Mouse (Mus musculus): ENCODE measurements around the gene Epb41l5. TPM values are rescaled to one million over a fixed set of nuclear protein-coding genes. Genes with fewer than 3 reads are reported as not detected.

The Epb41l5 gene
- total and polyA plus RNA-seq, 3 experiments: 2.1 to 5.8 (median 3.8) TPM

GRCm38 (mm10) chr1:119584974-119585373, 63.8 kb downstream of the Epb41l5 start:
- Histone ChIP-seq H3K9ac (ENCODE audit: low read depth, low read length) (no peak overlapping the region), H3K27ac (no peak overlapping the region), H3K4me3 (no peak overlapping the region), H3K4me1 (ENCODE audit: control insufficient read depth, insufficient read depth, low read length) (peaks cover under 1% of the 10 kb centered on the region), H3K36me3 (ENCODE audit: control insufficient read depth, insufficient read depth, low read length) (no peaks in the 10 kb centered on the region), H3K79me2 (replicated peaks; ENCODE audit: control insufficient read depth, insufficient read depth, low read length) (no peaks in the 10 kb centered on the region), H3K27me3 (ENCODE audit: control insufficient read depth, insufficient read depth, low read length) (no peaks in the 10 kb centered on the region)
- WGBS: 92% methylated on average over 2 of the region's 2 CpGs
- intact Hi-C loops (cut with DNase I): no loop called here
- no peak for DNase-seq
- no peak for TF ChIP-seq CTCF (IDR thresholded peaks at IDR 0.05)
- TF ChIP-seq EP300 (IDR thresholded peaks at IDR 0.05; ENCODE audit: insufficient read depth, low read depth, low read length): no peak
- TF ChIP-seq POLR2A (IDR thresholded peaks at IDR 0.05; ENCODE audit: insufficient read depth, low read depth, low read length): no peak

GRCm38 (mm10) chr1:119570134-119570533, 78.7 kb downstream of the Epb41l5 start:
- DNase-seq: no peak
- no peaks in the 10 kb centered on the region for H3K36me3 ChIP-seq (ENCODE audit: control insufficient read depth, insufficient read depth, low read length)
- H3K4me3 ChIP-seq: no peak overlapping the region
- H3K27ac ChIP-seq: no peak overlapping the region
- intact Hi-C loops (cut with DNase I): no loop called here
- no peaks in the 10 kb centered on the region for H3K27me3 ChIP-seq (ENCODE audit: control insufficient read depth, insufficient read depth, low read length)
- WGBS: 48% methylated on average over 1 of the region's 1 CpGs
- no peaks in the 10 kb centered on the region for H3K79me2 ChIP-seq (replicated peaks; ENCODE audit: control insufficient read depth, insufficient read depth, low read length)
- TF ChIP-seq POLR2A (IDR thresholded peaks at IDR 0.05; ENCODE audit: insufficient read depth, low read depth, low read length): no peak
- TF ChIP-seq CTCF (IDR thresholded peaks at IDR 0.05): no peak
- TF ChIP-seq EP300 (IDR thresholded peaks at IDR 0.05; ENCODE audit: insufficient read depth, low read depth, low read length): no peak
- H3K4me1 ChIP-seq (ENCODE audit: control insufficient read depth, insufficient read depth, low read length): no peaks in the 10 kb centered on the region
- no peak overlapping the region for H3K9ac ChIP-seq (ENCODE audit: low read depth, low read length)

GRCm38 (mm10) chr1:119565531-119565930, 83.3 kb downstream of the Epb41l5 start:
- H3K9ac ChIP-seq (ENCODE audit: low read depth, low read length): no peak overlapping the region
- no peaks in the 10 kb centered on the region for H3K79me2 ChIP-seq (replicated peaks; ENCODE audit: control insufficient read depth, insufficient read depth, low read length)
- no peak for TF ChIP-seq EP300 (IDR thresholded peaks at IDR 0.05; ENCODE audit: insufficient read depth, low read depth, low read length)
- TF ChIP-seq CTCF (IDR thresholded peaks at IDR 0.05): no peak
- no peak overlapping the region for H3K4me3 ChIP-seq
- no peaks in the 10 kb centered on the region for H3K27me3 ChIP-seq (ENCODE audit: control insufficient read depth, insufficient read depth, low read length)
- 89% methylated on average over 4 of the region's 4 CpGs for WGBS
- no peaks in the 10 kb centered on the region for H3K4me1 ChIP-seq (ENCODE audit: control insufficient read depth, insufficient read depth, low read length)
- intact Hi-C loops (cut with DNase I): no loop called here
- no peak for DNase-seq
- no peaks in the 10 kb centered on the region for H3K36me3 ChIP-seq (ENCODE audit: control insufficient read depth, insufficient read depth, low read length)
- no peak overlapping the region for H3K27ac ChIP-seq

GRCm38 (mm10) chr1:119557641-119558395, 91.0 kb downstream of the Epb41l5 start:
- Histone ChIP-seq H3K9ac (ENCODE audit: low read depth, low read length) (no peak overlapping the region), H3K36me3 (ENCODE audit: control insufficient read depth, insufficient read depth, low read length) (no peaks in the 10 kb centered on the region)

GRCm38 (mm10) chr1:119555651-119556050, 93.1 kb downstream of the Epb41l5 start:
- TF ChIP-seq CTCF (IDR thresholded peaks at IDR 0.05): no peak
- no peak for TF ChIP-seq POLR2A (IDR thresholded peaks at IDR 0.05; ENCODE audit: insufficient read depth, low read depth, low read length)
- TF ChIP-seq EP300 (IDR thresholded peaks at IDR 0.05; ENCODE audit: insufficient read depth, low read depth, low read length): peak; percentile 31; the same call in 1 of the 2 replicates
- Histone ChIP-seq H3K36me3 (ENCODE audit: control insufficient read depth, insufficient read depth, low read length) (no peaks in the 10 kb centered on the region), H3K79me2 (replicated peaks; ENCODE audit: control insufficient read depth, insufficient read depth, low read length) (no peaks in the 10 kb centered on the region), H3K9ac (ENCODE audit: low read depth, low read length) (no peak overlapping the region), H3K27ac (no peak overlapping the region), H3K4me3 (no peak overlapping the region), H3K4me1 (ENCODE audit: control insufficient read depth, insufficient read depth, low read length) (peaks cover 2% of the 10 kb centered on the region; the same call in 1 of the 2 replicates), H3K27me3 (ENCODE audit: control insufficient read depth, insufficient read depth, low read length) (no peaks in the 10 kb centered on the region)
- 37% methylated on average over 5 of the region's 5 CpGs for WGBS
- intact Hi-C loops (cut with DNase I): no loop called here
- DNase-seq: peak; percentile 36 to 41

More at GRCm38 (mm10) chr1:119557641-119558395, 91.0 kb downstream of the Epb41l5 start:
- DNase-seq: no peak
- Histone ChIP-seq H3K27ac (peak overlapping the region; percentile 48), H3K27me3 (ENCODE audit: control insufficient read depth, insufficient read depth, low read length) (no peaks in the 10 kb centered on the region), H3K4me1 (ENCODE audit: control insufficient read depth, insufficient read depth, low read length) (peaks cover 2% of the 10 kb centered on the region; the same call in 1 of the 2 replicates), H3K79me2 (replicated peaks; ENCODE audit: control insufficient read depth, insufficient read depth, low read length) (no peaks in the 10 kb centered on the region), H3K4me3 (no peak overlapping the region)
- intact Hi-C loops (cut with DNase I): no loop called here
- TF ChIP-seq CTCF (IDR thresholded peaks at IDR 0.05) (no peak), EP300 (IDR thresholded peaks at IDR 0.05; ENCODE audit: insufficient read depth, low read depth, low read length) (no peak), POLR2A (IDR thresholded peaks at IDR 0.05; ENCODE audit: insufficient read depth, low read depth, low read length) (no peak)
- 78% methylated on average over 4 of the region's 4 CpGs for WGBS

- intact Hi-C loops (cut with DNase I): loop anchor here (5.0 kb wide), 1 partner anchor 41 kb away; no protein-coding TSS in a partner anchor
- no peak for DNase-seq
- Histone ChIP-seq H3K4me3 (no peak overlapping the region), H3K27ac (no peak overlapping the region), H3K79me2 (replicated peaks; ENCODE audit: control insufficient read depth, insufficient read depth, low read length) (no peaks in the 10 kb centered on the region), H3K27me3 (ENCODE audit: control insufficient read depth, insufficient read depth, low read length) (no peaks in the 10 kb centered on the region), H3K4me1 (ENCODE audit: control insufficient read depth, insufficient read depth, low read length) (peaks cover 2% of the 10 kb centered on the region; the same call in 1 of the 2 replicates), H3K36me3 (ENCODE audit: control insufficient read depth, insufficient read depth, low read length) (no peaks in the 10 kb centered on the region), H3K9ac (ENCODE audit: low read depth, low read length) (no peak overlapping the region)
- TF ChIP-seq EP300 (IDR thresholded peaks at IDR 0.05; ENCODE audit: insufficient read depth, low read depth, low read length): no peak
- TF ChIP-seq POLR2A (IDR thresholded peaks at IDR 0.05; ENCODE audit: insufficient read depth, low read depth, low read length): no peak
- no peak for TF ChIP-seq CTCF (IDR thresholded peaks at IDR 0.05)
- 93% methylated on average over 1 of the region's 1 CpGs for WGBS
Observed at GRCm38 (mm10) chr1:119551651-119552050, 97.1 kb downstream of the Epb41l5 start.

Measured in heart, adult 2 months (tissue).